Mouse (Mus musculus) skeletal muscle tissue, adult 2 months (tissue): ENCODE measurements at regions not wholly inside any gene's neighbourhood (a gene's known extent, or its start where the extent isn't known, plus 50 kb on each side); places are given as distances from the start of the nearest gene placed in this dataset.

ENCODE experiments used
- DNase-seq: peaks from one replicate; pipeline ENCODE4 v3.0.0-alpha.2; 2012; ENCODE audit warnings: low read depth, low spot score

DNA sequence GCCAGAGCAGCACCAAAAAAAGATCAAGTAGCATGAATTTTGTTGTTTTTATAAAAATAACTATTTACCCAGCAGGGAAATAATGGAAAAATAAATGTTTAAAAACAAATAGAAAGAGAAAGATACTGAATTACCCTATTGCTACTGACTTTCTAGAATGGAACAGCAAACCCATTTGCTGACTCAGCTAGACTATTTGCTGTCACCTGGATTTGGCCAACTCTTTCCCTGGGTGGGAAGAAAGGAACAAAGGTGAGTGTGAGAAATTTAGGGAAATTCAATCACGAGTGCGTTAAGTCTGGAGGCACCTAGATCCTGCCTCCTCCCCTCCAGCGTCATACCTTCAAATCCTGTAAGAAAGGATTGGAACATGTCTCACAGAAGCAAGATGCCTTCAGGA is 110.2 kb downstream of the Tmsb4x start:
- no peak for DNase-seq

DNA sequence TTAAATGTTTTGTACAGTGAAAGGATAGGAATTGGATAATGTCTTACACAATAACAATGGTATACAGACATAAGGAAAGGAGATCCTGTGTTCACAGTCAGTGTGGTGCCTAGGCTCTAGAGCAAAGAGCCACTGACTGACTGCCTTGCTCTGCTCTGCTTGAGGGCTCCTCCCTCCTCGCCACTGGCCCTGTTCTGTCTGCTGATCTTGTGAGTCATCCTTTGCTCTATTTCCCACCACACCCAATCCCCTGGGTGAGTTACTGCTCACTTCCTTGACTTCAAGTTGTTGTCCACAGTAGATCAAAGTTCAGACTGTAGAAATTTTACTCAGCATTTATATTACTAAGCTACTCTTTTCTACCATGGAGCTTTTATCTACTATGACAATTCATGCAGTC is 117.3 kb downstream of the Tmsb4x start:
- peak; percentile 81 for DNase-seq

DNA sequence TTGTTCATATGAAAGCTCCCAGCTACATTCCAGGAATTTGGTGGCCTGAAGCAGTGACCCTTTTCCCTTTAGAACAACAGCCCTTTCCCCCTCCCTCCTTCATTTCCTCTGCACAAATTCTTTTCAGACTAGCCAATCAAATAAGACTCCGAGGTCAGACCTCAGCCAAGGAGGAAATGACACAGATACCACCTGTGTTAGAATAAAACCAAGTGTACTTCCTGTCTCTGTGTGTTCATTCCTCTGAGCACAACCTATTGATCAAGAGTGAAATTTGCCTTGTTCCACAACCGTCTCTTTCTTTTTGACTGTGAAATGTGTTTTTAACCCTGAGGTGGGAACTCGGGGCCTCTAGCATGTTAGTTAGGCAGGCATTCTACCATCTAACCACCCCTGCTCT is 120.2 kb downstream of the Tmsb4x start:
- DNase-seq, result no peak

- DNase-seq, result no peak
Observed at GRCm38 (mm10) chrX:167088438-167088837, 120.7 kb downstream of the Tmsb4x start.

- peak; percentile 37 for DNase-seq
Observed at GRCm38 (mm10) chrX:167080821-167081220, 128.3 kb downstream of the Tmsb4x start.

DNA sequence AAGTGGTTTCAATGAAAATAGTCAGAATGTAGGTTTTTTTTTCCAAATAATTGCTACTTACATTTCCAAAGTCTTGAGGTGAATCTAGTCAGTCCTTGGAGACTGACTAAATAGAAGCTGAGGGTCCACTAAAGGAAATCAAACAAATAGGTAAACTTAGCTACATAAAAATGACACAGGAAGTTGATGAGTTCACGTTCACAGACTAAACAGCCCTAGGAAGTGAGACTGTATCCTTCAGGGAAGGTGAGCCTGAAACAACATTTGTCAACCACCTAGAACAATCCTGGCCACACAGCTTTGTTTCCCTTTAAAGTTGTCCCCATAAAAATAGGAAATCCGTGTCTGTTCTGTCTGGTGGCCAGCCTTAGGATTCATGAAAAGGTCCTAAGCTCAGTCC is 140.0 kb downstream of the Tmsb4x start:
- no peak for DNase-seq

- no peak for DNase-seq
Observed at GRCm38 (mm10) chrX:167067918-167068317, 141.2 kb downstream of the Tmsb4x start.

DNA sequence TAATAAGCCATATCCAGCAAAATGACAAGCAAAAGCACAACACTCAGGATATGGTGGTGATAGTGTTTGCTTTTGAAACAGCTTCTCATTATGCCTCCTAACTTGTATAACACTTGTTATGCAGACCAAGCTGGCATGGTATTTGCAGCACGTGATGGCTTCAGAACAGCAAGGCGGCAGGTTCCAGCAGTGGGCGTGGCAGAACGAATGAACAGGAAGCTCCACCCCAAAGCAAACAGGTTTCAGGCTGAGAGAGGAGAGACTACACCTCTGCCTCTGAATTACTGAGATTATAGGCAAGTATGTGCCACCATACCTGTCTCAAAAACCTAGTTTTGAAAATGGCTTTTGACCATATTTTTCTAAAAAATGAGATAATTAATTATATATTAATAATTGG is 145.2 kb downstream of the Tmsb4x start:
- no peak for DNase-seq

GRCm38 (mm10) chrX:167052456-167052855 is 156.7 kb downstream of the Tmsb4x start:
- no peak for DNase-seq

DNA sequence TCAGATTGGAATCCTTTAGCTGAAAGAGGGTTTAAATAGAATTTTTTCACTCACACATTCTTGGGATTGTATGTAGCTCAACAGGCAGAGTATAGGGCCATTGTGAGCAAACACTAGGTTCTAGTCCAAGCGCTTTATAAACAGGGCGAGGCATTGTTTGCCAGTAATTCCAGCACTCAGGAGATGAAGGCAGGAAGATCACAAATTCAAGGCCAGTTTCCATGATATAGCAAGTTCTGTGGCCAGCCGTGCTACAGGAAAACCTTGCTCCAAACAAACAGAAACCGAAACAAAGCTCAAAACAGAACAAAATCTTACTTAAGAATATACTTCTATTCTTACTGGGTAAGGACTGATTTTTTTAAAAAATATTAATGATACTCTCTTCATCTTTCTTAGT is 159.0 kb downstream of the Tmsb4x start:
- DNase-seq, result peak; percentile 12

DNA sequence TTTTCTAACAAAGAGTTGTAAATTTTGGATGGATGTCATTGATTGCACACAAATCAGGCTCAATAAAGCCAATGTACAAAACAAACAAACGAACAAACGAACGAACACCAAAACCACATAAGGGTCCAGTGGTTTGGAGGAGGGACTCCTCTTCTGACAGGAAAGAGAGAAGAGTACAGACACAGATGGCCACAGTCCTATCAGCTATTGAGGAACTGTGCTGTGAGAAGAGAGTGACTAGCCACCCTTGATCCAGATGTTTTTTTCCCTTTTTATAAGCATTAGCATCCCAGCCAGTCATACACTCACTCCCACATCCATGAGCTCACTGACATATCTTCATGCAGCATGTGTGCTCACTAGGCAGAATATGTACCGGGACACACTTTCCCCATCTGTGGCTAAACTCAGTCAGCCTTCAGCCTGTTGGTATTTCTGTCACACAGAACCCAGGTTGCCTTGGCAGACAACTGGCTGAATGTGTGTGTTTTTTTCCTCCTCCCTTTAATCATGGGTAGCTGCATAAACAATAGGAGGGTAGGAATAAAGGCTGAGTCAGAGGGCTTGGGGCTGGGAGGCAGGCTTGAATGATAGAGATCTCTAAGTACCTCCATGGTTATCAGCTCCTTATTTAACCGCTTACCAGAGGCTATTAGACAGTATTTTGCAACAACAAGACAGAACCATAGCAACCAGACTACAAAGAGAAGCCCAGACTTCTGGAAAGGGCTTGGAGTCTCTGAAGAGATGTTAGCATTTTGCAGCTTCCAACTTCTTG is 159.7 kb downstream of the Tmsb4x start:
- peak; percentile 28 for DNase-seq

GRCm38 (mm10) chrX:167037971-167038370 is 171.1 kb downstream of the Tmsb4x start:
- DNase-seq, result no peak

GRCm38 (mm10) chrX:167036355-167036754 is 172.8 kb downstream of the Tmsb4x start:
- no peak for DNase-seq

DNA sequence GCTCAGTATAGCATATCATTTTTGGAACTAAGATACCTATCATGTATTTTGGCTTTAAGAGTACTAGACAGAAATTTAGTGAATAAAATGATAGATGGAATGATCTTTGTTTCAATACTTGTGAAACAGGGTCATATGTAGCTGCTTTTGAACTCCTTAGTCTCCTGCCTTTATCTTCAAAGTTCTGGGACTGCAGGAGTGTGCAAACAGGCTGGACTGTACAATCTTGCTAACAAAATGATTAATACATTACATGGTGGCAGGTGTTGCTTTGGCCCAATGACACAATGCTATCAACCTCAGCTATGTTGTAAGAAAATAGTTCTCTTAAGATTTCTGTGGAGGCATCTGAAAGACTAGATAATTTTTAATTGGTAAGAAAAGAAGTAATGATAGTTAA is 173.5 kb downstream of the Tmsb4x start:
- DNase-seq, result no peak

DNA sequence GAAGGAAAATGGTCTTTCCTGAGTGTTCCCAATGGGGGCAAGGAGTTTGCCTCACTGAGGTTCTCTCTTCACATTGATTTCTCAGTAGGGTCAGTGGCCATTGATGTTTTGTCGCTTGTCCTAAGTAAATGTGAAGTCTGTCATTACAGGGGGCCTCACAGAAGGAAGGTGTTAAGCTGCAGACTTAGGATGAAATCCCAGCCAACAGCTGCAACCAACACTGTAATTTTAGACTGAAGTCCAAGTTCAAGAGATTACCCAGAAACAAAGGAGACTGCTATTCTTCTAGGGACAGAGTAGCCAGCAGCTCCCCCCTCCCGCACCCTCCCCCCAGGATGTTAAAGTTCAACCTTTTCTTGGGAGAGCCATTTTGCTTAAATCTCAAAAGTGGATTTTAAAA is 176.0 kb downstream of the Tmsb4x start:
- no peak for DNase-seq

- DNase-seq, result no peak
Observed at GRCm38 (mm10) chrX:167032586-167032985, 176.5 kb downstream of the Tmsb4x start.

- no peak for DNase-seq
Observed at GRCm38 (mm10) chrX:167031543-167031942, 177.6 kb downstream of the Tmsb4x start.

DNA sequence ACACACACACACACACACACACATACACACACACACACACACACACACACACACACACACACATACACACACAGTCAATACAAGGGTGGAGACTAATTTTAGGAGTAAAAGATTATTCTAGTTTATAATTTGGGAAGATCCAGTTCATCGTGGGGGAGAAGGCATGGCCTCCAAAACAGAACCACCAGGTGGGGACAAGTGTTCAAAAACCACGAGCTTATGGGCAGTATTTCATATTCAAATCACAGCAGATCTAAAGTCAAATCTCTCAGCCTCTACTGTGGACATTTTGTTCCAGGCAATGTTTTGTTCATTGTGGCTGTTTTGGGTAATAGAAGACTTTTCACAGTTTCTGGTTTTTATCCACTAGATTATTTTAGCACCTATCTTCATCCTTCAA is 193.5 kb downstream of the Tmsb4x start:
- no peak for DNase-seq

DNA sequence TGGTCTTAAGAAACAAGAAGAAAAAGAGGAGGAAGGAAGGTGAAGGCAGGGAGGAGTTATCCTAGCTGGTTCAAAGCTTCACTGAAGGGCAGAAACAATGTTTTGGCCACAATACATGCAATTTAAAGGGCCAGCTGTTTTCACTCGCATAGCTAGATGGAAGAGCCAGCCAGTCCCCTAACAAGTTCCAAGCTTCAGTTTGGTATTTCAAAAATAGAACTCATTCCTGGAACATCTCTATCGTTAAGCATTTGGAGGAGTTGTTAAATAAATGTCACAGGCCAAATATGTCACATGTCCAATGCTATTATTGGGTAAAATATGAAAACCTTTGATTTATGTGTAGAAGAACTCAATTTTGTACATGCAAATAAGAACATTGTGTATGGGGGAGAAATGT is 194.8 kb downstream of the Tmsb4x start:
- DNase-seq, result no peak

DNA sequence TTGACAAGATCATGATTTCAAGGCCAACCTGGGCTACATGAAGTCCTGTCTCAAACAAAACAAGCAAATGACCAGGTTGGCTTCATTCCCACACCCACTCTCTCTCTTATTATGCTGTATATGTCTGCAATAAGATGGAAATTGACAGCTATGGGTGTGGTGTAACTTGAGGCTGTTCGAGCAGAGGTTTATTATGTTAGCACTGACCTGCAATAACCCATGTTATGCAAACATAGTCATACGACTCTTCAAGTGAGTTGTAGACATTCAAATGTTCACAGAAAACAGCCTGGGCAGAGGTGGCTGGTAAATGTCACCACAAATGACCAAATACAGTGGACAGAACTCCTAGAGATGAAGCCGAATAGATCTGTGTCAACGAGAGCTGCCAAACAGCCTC is 196.2 kb downstream of the Tmsb4x start:
- no peak for DNase-seq

- DNase-seq, result no peak
Observed at GRCm38 (mm10) chrX:167011977-167012542, 197.1 kb downstream of the Tmsb4x start.

DNA sequence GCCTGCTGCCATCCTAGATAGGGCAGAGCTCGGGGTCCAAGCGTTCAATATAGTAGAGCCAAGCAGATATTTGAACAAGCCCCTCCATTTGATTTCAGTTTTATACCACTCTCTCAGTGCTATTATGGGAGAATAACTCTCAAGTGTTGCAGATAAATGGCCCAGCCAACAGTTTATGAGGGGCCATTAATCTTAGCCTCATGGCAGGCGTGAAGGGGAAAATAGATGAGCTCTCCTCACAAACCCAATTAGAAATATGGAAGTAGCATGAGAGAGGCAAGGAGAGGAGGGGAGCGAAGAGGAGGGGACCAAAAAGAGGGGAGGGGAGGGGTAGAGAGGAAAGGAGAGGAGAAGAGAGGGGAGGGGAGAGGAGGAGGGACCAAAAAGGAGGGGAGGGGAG is 213.3 kb downstream of the Tmsb4x start:
- DNase-seq, result no peak

DNA sequence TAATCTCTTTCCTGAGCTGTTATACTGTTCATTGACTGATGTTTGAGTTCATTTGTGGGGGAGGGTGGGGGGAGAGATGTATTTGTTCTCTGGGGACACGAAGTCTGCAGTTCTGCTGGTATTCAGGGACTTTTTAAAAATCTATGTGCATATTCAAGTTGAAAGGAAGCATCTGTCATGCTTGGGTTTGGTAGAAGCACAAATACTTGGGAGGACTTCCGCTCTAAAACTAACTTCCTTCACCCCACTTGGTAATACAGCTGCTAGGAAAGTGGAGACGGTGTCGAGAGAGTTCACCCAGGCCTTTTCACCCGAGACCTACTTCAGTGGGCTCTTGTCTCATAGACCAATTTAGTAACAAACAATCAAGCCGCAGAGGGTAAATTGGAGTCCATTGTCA is 228.1 kb downstream of the Tmsb4x start:
- DNase-seq, result no peak

GRCm38 (mm10) chrX:166980504-166980903 is 228.6 kb downstream of the Tmsb4x start:
- DNase-seq, result no peak
